Mouse (Mus musculus) T-helper 17 cell (primary cell): ENCODE measurements at regions not wholly inside any gene's neighbourhood (a gene's known extent, or its start where the extent isn't known, plus 50 kb on each side); places are given as distances from the start of the nearest gene placed in this dataset.

ENCODE experiments used
- in situ Hi-C, 2 experiments: fragments of 300-600 bp; cut with MboI, MseI; formaldehyde crosslinking; loops; 1 replicate in 1 of 2; 2 replicates in 1 of 2; pipeline ENCODE4 v1.15.1; 2025; ENCODE audit warnings: high pct_unique_total_duplicates in 2 of 2

GRCm38 (mm10) chr19:20035223-20035622, 355.5 kb downstream of the Anxa1 start:
- in situ Hi-C loops = no loop called here

DNA sequence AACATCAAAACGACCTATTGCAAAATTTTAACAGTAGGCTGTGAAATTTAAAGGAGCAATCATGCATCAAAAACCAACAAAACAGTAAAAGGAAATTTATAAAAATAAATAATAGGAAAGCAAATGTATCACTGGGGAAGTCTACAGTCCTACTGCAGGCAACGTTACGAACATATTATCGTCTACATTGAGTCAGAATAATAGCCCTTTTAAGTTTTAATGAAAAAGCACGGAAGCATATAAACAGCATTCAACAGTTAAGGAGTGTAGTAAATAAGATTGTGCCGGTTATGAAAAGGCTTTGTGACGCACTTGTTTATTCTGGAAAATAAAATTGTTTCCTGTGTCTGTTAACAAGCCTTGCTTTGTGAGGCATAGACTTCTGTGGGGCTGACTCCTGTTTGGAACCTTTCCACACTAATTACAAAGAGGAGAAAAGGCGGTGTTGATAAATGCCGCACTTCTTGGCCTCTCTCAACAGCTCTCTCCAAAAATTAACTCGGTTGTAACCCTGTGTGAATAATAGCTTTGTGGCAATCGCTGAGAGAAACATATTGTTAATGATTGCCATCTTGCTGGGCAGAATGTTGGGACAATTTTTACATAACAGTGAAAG, 363.0 kb downstream of the Anxa1 start:
- in situ Hi-C loops = no loop called here

- in situ Hi-C loops = no loop called here
Observed at GRCm38 (mm10) chr19:20014114-20014513, 376.6 kb downstream of the Anxa1 start.

DNA sequence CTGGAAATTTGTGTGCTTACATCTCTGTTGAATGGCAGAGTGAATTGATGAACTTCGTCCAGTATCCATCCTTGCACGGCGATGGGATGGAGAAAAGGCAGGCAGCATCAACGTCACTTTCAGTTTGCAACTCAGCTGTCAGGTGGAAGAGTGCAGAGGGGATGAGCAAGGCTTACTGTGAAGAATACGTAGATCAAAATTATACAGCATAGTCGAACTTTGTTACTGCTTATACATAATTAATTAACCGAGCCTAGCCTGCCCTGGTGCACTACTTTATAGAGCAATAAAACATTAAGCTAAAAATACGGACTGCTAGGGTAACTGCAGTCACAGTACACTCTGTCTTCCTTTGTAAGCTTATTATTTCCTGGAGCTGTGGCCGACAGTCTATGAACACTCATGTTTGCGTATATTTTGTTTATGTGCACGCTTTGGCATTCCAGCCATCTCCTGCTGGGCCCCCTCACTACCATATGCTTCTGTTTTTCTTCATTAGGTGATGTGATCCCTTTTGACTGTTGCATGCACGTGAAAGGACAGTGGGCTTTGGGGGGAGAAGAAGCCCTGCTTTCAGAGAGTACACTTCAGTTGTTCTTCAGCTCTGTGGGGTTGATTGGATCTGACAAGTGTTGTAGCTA, 380.8 kb downstream of the Anxa1 start:
- in situ Hi-C loops = no loop called here

- in situ Hi-C loops = no loop called here
Observed at GRCm38 (mm10) chr19:20005932-20006625, 384.7 kb downstream of the Anxa1 start.

GRCm38 (mm10) chr19:19987255-19987654, 403.5 kb downstream of the Anxa1 start:
- in situ Hi-C loops = no loop called here

GRCm38 (mm10) chr19:19978816-19979215, 411.9 kb downstream of the Anxa1 start:
- in situ Hi-C loops = no loop called here

DNA sequence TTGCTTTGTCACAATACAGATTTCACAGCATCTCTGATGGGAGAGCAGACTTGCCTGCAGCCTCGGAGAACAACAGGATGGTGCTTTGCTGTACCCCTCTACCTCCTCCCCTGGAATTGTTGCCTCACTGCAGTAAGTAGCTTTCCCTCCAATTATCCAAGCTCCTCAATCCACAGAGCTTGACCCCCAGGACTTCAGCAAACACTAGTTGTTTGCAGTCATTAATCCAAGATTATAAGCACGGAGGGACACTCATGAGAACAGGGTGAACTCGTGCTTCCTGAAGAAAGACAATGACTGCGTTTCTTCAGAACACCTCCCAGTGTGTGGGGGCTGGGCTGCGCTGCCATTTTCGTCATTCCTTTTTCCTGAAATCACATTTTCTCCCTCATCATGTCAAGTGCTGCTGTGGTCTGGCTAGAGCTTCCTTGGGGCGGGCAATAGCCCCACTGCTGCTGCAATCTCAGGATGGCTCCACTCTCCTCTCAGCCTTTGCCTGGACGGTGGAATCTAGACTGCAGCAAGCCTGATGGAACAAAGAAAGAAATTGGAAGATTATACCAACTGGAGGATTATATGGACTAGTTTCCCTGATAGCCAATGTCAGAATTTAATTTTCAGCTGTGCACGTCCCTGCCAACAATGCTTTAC, 413.0 kb downstream of the Anxa1 start:
- in situ Hi-C loops = no loop called here

DNA sequence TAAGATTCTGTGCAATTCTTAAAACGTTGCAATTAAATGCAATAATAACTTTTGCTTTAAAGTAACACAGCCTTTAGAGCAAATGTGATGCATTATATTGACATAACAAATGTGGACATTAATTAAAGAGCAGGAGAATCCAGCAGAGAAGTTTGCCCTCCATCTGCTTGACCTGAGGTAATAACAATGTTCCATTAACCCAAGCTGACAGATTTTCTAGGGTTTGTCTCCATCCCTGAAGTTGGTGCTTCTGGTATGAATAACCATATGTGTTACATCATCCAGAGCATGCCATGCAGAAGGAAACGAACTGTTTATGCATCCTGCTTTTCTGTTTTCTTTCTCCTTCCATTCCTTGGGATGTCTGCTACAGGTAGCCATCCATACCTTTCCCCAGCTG, 414.0 kb downstream of the Anxa1 start:
- in situ Hi-C loops = no loop called here

GRCm38 (mm10) chr19:19969780-19970512, 420.8 kb downstream of the Anxa1 start:
- in situ Hi-C loops = no loop called here

- in situ Hi-C loops = no loop called here
Observed at GRCm38 (mm10) chr19:19969335-19969734, 421.4 kb downstream of the Anxa1 start.

GRCm38 (mm10) chr19:19945247-19945646, 445.5 kb downstream of the Anxa1 start:
- in situ Hi-C loops = no loop called here

DNA sequence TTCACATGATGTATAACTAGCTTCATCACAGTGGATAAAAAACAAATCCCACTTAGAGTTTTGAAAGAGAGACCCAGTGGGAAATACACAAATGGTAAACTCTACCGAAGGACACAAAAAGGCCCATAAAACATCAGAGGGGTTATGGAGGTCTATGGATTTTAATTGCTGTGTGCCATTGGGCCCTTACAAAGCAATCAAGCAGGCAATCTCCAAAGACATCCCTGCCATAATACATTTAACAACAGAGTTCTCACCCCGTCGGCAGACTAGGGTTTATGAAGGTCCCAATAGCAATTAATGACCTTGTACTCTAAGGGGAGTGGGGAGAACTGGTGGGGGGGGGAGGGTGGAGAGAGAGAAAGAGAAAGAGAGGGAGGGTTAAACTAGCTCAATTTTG, 448.0 kb downstream of the Anxa1 start:
- in situ Hi-C loops = no loop called here

DNA sequence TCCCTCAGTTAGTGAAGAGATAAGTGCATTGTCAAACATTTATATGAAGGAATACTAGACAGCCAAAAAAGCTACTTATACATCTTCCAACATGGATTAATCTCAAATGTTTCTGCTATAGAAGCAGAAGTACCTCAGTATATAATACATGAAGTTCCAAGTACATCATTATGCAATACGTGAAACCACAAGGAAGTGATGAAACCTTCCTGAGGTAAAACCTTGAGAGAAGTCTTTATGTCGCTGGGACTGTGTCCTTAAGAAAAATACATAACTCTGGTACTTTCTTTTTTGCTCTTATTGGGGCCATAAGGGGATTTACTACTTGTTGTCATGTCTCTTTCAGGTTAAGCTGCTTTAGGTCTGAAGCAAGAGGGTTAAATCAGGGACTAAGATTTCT, 469.6 kb downstream of the Anxa1 start:
- in situ Hi-C loops = no loop called here

GRCm38 (mm10) chr19:19885933-19886710, 504.6 kb downstream of the Anxa1 start:
- in situ Hi-C loops = no loop called here

DNA sequence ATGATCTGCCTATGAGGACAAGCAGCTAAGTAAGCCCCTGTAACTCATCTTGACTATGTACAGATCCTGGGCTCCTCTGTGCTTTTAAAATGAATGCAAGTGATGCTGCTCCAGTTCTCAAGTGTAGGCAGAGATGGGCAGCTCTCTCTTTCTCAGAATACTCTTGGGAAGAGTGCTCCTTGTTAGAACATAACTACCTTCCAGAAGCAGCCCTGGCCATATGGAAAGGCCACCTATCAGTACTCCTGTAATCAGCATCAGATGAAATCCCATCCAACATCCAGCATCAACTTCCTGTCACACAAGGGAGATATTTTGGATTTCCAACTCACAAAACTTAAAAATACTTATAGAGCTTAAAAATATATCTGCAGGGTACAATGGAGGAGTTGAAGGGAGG, 509.8 kb downstream of the Anxa1 start:
- in situ Hi-C loops = no loop called here

- in situ Hi-C loops = no loop called here
Observed at GRCm38 (mm10) chr19:19848152-19848551, 542.6 kb downstream of the Anxa1 start.

- in situ Hi-C loops = no loop called here
Observed at GRCm38 (mm10) chr19:19807992-19808391, 582.8 kb downstream of the Anxa1 start.

GRCm38 (mm10) chr19:19793835-19794234, 596.9 kb downstream of the Anxa1 start:
- in situ Hi-C loops = no loop called here

GRCm38 (mm10) chr19:19783507-19783906, 607.2 kb downstream of the Anxa1 start:
- in situ Hi-C loops = no loop called here

GRCm38 (mm10) chr19:19777891-19778290, 612.9 kb downstream of the Anxa1 start:
- in situ Hi-C loops = no loop called here
